Mouse (Mus musculus) lung, adult 2 months (tissue): ENCODE results near the gene Tmem92.

Experiments
- CTCF ChIP-seq: fragments of 200-500 bp; IDR thresholded peaks from 2 replicates; pipeline ENCODE4 v1.5.1; 2011; ENCODE audit warnings: mild to moderate bottlenecking, low read length, control low read depth; ENCODE audit not compliant: insufficient read depth
- POLR2A ChIP-seq: fragments of 200-500 bp; IDR thresholded peaks from 2 replicates; pipeline ENCODE4 v1.6.1; 2011; ENCODE audit warnings: low read depth, mild to moderate bottlenecking, control low read depth, low read length, borderline replicate concordance; ENCODE audit errors: extremely low read depth

- TF ChIP-seq POLR2A (no peak), CTCF (no peak)
These were observed 51.3 kb downstream of the Tmem92 start for GRCm38 (mm10) chr11:94731229-94731628.
